Comparison of ENCODE assay signal across 8 mouse cellular contexts in the genomic region with DNA sequence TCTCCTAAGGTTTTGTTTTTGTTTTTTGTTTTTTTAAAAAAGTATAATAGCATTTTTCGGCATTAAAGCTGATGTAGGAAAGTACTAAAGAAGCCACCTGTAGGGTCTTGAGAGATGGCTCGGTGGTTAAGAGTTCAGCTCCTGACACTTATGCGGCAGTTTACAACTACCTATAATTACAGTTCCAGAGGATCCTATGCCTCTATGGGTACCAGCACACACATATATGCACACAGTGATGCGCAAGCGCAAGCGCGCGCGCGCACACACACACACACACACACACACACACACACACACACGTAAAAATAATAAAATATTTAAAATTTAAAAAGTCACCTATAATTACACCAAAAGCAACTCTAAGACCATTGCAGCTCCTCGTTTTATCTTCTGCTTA. TPM values are rescaled to one million over a fixed set of nuclear protein-coding genes. Genes with fewer than 3 reads are reported as not detected.
DNase-seq lines count a peak whose midpoint lies in the region; ATAC-seq and TF ChIP-seq lines count a peak whose summit lies in the region.

No protein-coding gene starts in this region.

- TF ChIP-seq EP300 in stomach, postnatal 0 days (optimal IDR thresholded peaks at IDR 0.05): no peak

- 62% methylated on average over 12 of the region's 12 CpGs for WGBS in spleen, adult 2 months
- 86% methylated on average over 12 of the region's 12 CpGs for WGBS in forebrain, embryonic 11.5 days
- WGBS in liver, embryonic 11.5 days: 82% methylated on average over 12 of the region's 12 CpGs
- 82% methylated on average over 12 of the region's 12 CpGs for WGBS in stomach, postnatal 0 days

- no peaks in the 10 kb centered on the region for H3K4me1 ChIP-seq in spleen, adult 2 months (ENCODE audit: control insufficient read depth, insufficient read depth, insufficient read length)
- no peaks in the 10 kb centered on the region for H3K4me1 ChIP-seq in forebrain, embryonic 11.5 days (replicated peaks; ENCODE audit: control insufficient read depth, insufficient read depth, low read length)
- H3K4me1 ChIP-seq in liver, embryonic 11.5 days (replicated peaks; ENCODE audit: control insufficient read depth, insufficient read depth, low read length): no peaks in the 10 kb centered on the region
- no peaks in the 10 kb centered on the region for H3K4me1 ChIP-seq in stomach, postnatal 0 days (replicated peaks; ENCODE audit: control insufficient read depth, insufficient read depth)

- TF ChIP-seq CTCF in spleen, adult 2 months (IDR thresholded peaks at IDR 0.05; ENCODE audit: extremely low read depth, insufficient read depth, insufficient read length, insufficient replicate concordance): no peak
- TF ChIP-seq CTCF in stomach, postnatal 0 days (IDR thresholded peaks at IDR 0.05; ENCODE audit: low read depth): no peak

- no peaks in the 10 kb centered on the region for H3K9me3 ChIP-seq in forebrain, embryonic 11.5 days (ENCODE audit: control insufficient read depth, low read length)
- no peaks in the 10 kb centered on the region for H3K9me3 ChIP-seq in liver, embryonic 11.5 days (ENCODE audit: control insufficient read depth, low read length)
- H3K9me3 ChIP-seq in stomach, postnatal 0 days (ENCODE audit: control insufficient read depth, low read length): no peaks in the 10 kb centered on the region

- no peak overlapping the region for H3K9ac ChIP-seq in forebrain, embryonic 11.5 days (ENCODE audit: low read length)
- peak overlapping the region; percentile 80; the same call in 1 of the 2 replicates for H3K9ac ChIP-seq in liver, embryonic 11.5 days (ENCODE audit: low read depth, low read length)
- H3K9ac ChIP-seq in stomach, postnatal 0 days (ENCODE audit: low read length): peak overlapping the region; percentile 70

- intact Hi-C loops in left cerebral cortex, postnatal 4 days (cut with DNase I): no loop called here

- H3K27ac ChIP-seq in spleen, adult 2 months (ENCODE audit: insufficient read depth, low read length): peak overlapping the region; percentile 95; the same call in 1 of the 2 replicates
- no peak overlapping the region for H3K27ac ChIP-seq in forebrain, embryonic 11.5 days (ENCODE audit: low read depth, low read length)
- H3K27ac ChIP-seq in liver, embryonic 11.5 days (ENCODE audit: low read depth, low read length): no peak overlapping the region
- no peak overlapping the region; the same call in 1 of the 2 replicates for H3K27ac ChIP-seq in stomach, postnatal 0 days (replicated peaks)

- DNase-seq in spleen, adult 2 months (ENCODE audit: low read depth in 1 of 2, low spot score in 2 of 2): no peak
- no peak for DNase-seq in spleen, postnatal 36 days (ENCODE audit: low spot score in 2 of 2)
- no peak for DNase-seq in forebrain, embryonic 11.5 days (ENCODE audit: low spot score)
- no peak for DNase-seq in liver, embryonic 11.5 days (ENCODE audit: low spot score)
- DNase-seq in stomach, postnatal 0 days (ENCODE audit: low spot score): no peak
- DNase-seq in left cerebral cortex, postnatal 4 days: no peak
- DNase-seq in left cerebral cortex, adult 9 months (ENCODE audit: low spot score in 2 of 2): no peak
- no peak for DNase-seq in urinary bladder, adult 2 months (ENCODE audit: low spot score)

- H3K4me2 ChIP-seq in forebrain, embryonic 11.5 days (ENCODE audit: low read depth, low read length, severe bottlenecking): peak overlapping the region; percentile 62; the same call in 1 of the 2 replicates
- H3K4me2 ChIP-seq in liver, embryonic 11.5 days: peak overlapping the region; percentile 72
- peak overlapping the region; percentile 81 for H3K4me2 ChIP-seq in stomach, postnatal 0 days (replicated peaks; ENCODE audit: low read depth)

- peak overlapping the region; percentile 76 for H3K4me3 ChIP-seq in spleen, adult 2 months (ENCODE audit: extremely low read depth, insufficient read depth, insufficient read length)
- no peak overlapping the region for H3K4me3 ChIP-seq in forebrain, embryonic 11.5 days (ENCODE audit: low read depth, low read length)
- H3K4me3 ChIP-seq in liver, embryonic 11.5 days (ENCODE audit: low read depth, low read length): peak overlapping the region; percentile 65
- H3K4me3 ChIP-seq in stomach, postnatal 0 days (ENCODE audit: low read depth, low read length): peak overlapping the region; percentile 73

- no peaks in the 10 kb centered on the region for H3K27me3 ChIP-seq in spleen, adult 2 months (ENCODE audit: control insufficient read depth, insufficient read depth, low read length)
- no peaks in the 10 kb centered on the region for H3K27me3 ChIP-seq in forebrain, embryonic 11.5 days (ENCODE audit: control insufficient read depth, insufficient read depth, low read length)
- H3K27me3 ChIP-seq in liver, embryonic 11.5 days (replicated peaks; ENCODE audit: control insufficient read depth, insufficient read depth, low read length): no peaks in the 10 kb centered on the region
- H3K27me3 ChIP-seq in stomach, postnatal 0 days (ENCODE audit: control insufficient read depth, insufficient read depth, low read length): no peaks in the 10 kb centered on the region

- TF ChIP-seq POLR2A in spleen, adult 2 months (IDR thresholded peaks at IDR 0.05; ENCODE audit: low read depth, low read length): no peak

- H3K36me3 ChIP-seq in spleen, adult 2 months (ENCODE audit: control insufficient read depth, insufficient read depth, low read length): no peaks in the 10 kb centered on the region; the same call in 1 of the 2 replicates
- H3K36me3 ChIP-seq in forebrain, embryonic 11.5 days (ENCODE audit: control insufficient read depth, insufficient read depth, low read length): no peaks in the 10 kb centered on the region
- H3K36me3 ChIP-seq in liver, embryonic 11.5 days (ENCODE audit: control insufficient read depth, insufficient read depth, low read length): no peaks in the 10 kb centered on the region
- no peaks in the 10 kb centered on the region for H3K36me3 ChIP-seq in stomach, postnatal 0 days (ENCODE audit: control insufficient read depth, insufficient read depth, low read length)

- ATAC-seq in forebrain, embryonic 11.5 days (replicated peaks; ENCODE audit: low FRiP score): 0 out of 2 replicates have a peak, but pooled peaks have one; percentile 30
- ATAC-seq in liver, embryonic 11.5 days (replicated peaks; ENCODE audit: low FRiP score): peak; percentile 18; the same call in 1 of the 2 replicates
- no peak for ATAC-seq in stomach, postnatal 0 days (ENCODE audit: low FRiP score, low TSS enrichment)

RNA-seq across cellular contexts. Expression of gene Herc6, which starts 0.8 kb away (rescaled TPM):
- 14.1 and 14.4 TPM in 2 replicates for polyA plus RNA-seq in spleen, adult 2 months (2012; rRNA removed)
- 2.7 and 3.4 TPM in 2 replicates for polyA plus RNA-seq in forebrain, embryonic 11.5 days (2014; fragmentation: Nextera tagmentation; extraction: Ambion mirVana)
- 4.6 and 5.2 TPM in 2 replicates for polyA plus RNA-seq in liver, embryonic 11.5 days (2014; fragmentation: Nextera tagmentation; extraction: Ambion mirVana)
- polyA plus RNA-seq in stomach, postnatal 0 days (2015; fragmentation: Nextera tagmentation; extraction: Ambion mirVana): 0.96 and 1.4 TPM in 2 replicates
- 1 to 10 TPM; 2.4 to 3.4 TPM for total RNA-seq in left cerebral cortex, postnatal 4 days (2021)
- polyA plus RNA-seq in urinary bladder, adult 2 months (2012; rRNA removed): 5.7 and 6.4 TPM in 2 replicates

RNA-seq across cellular contexts. Expression of gene Ppm1k, which starts 46.3 kb away (rescaled TPM):
- polyA plus RNA-seq in spleen, adult 2 months (2012; rRNA removed): 1.4 and 1.7 TPM in 2 replicates
- polyA plus RNA-seq in forebrain, embryonic 11.5 days (2014; fragmentation: Nextera tagmentation; extraction: Ambion mirVana): 6.2 and 6.7 TPM in 2 replicates
- polyA plus RNA-seq in liver, embryonic 11.5 days (2014; fragmentation: Nextera tagmentation; extraction: Ambion mirVana): 3.5 TPM in 2 replicates
- 1.3 and 1.7 TPM in 2 replicates for polyA plus RNA-seq in stomach, postnatal 0 days (2015; fragmentation: Nextera tagmentation; extraction: Ambion mirVana)
- 10 to 100 TPM; 19.5 to 22.2 TPM for total RNA-seq in left cerebral cortex, postnatal 4 days (2021)
- polyA plus RNA-seq in urinary bladder, adult 2 months (2012; rRNA removed): 7.0 and 7.7 TPM in 2 replicates
